Mouse (Mus musculus): ENCODE measurements around the gene Zfp541.

The Zfp541 gene

DNA sequence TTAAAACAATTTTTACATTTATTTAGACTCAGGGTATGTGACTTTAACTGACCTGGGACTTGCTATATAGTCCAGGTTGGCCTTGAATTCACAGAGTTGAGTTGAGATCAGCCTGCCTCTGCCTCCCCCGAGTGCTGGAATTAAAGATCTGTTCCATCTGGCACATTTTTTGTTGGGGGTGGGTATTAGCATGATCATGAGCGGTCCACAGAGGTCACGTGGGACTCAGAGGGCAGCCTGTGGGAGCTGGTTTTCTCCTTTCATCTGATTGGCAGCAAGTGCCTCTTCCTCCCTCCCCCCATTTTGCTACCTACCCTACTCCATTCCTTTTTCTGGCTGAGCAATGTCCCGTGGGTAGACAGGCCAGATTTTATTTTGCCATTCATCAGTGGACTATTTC, 19.0 kb downstream of the Zfp541 start:
- DNase-seq (ENCODE audit: low spot score in 2 of 2): no peak

- DNase-seq (ENCODE audit: low spot score in 2 of 2): no peak
Observed at GRCm38 (mm10) chr7:16083361-16083760, 21.7 kb downstream of the Zfp541 start.

DNA sequence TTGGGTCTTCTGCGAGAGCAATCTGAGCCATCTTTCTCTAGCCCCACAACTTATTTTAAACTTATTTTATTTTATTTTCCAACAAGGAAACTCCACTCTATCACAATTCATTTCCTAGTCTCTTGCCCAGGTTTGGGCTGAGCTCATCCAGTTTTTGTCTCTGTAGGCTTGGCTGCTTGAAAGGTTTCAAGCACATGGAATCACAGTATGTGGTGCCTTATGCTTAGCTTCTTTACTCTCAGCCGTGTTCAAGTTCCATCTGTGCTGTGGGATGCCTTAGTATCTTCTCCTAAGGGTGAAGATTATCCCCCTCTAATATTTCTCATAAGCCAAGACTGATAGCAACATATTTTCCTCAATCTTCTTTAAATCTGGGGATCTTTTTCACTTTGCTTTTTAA, 26.0 kb downstream of the Zfp541 start:
- no peak for DNase-seq (ENCODE audit: low spot score in 2 of 2)

DNA sequence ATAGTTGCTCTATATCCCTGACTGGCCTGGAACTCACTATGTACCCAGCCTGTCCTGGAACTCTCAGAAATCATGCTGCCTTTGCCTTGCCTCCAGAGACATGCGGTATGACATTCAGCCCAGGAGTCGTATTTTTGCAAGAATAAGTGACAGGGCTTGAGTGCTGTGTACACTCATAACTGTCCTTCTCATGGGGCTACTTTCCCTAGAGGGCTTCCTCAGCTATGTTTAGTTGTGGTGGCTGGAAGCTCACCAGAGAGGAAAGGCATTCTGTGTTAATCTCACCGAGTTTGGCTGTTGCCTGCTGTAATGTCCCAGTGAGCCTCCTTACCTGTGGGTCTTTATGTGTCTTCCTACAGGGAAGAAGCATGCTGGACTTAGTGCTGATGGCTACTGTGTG, 33.0 kb downstream of the Zfp541 start:
- no peak for DNase-seq (ENCODE audit: low spot score in 2 of 2)

DNA sequence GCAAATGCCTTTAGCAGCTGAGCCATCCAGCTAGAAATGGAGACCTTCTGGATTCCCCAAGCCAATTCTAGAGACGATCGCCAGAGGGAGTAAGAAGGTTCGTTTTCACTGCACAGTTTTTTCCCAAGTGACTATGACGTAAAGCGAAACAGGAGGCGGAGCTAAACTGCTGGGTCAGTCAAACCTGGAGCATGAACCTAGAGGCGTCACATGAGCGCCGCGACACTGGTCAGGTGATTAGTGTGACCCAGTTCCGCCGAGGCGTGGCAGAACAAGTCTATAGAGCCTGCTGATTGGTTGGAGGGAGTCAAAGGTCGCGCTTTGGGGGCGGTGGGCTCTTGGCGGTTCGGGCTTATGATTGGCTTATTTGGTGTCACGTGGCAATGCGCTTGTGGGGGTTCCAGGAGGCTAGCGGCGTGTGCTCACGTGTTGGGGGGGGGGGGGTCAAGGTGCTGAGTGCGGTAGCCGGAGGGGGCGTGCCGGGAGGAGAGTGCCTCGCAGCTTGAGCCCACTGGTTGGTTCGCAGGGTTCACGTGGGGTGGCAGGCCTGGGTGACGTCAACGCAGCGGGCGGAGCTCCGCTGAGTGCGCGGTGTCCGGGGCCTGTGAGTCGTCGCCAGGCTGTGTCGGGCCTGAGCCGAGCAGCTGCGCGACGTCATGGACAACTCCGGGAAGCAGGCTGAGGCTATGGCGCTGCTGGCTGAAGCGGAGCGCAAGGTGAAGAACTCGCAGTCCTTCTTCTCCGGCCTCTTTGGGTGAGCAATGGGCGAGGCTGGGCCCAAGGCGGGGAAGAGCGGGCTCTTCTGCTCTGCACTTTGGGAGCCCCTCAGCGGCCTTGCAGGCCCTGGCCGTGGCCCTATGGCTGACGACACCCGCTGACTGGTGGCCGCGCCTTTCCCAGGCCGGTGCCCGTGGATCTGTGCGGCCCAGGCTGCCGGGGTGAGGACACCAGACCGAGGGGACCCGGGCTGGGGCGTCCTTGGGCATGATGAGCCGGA, 36.7 kb downstream of the Zfp541 start, which contains the start of gene Napa:
Gene Napa (plus strand): TSS at position 438 of the 997 bp plus-strand sequence.
- peak; percentile 100 for DNase-seq (ENCODE audit: low spot score in 2 of 2)

DNA sequence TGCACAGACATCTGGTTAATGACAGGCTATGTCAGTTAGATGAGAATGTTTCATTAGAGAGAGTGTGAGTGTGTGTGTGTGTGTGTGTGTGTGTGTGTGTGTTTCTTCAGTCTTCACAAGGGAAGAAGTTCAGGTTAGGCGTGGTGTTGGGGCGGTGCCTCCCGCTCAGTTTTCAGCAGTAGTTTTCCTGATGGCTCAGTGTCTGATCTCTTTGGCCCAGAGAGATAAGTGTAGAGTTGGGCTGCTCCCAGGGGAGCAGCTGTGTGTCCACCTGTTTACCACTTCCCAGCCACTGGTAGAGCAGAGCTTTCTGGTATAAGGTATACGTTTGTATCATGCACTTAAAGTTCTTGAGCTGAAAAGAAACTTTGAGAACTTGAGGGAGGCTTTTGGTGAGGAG, 38.3 kb downstream of the Zfp541 start:
- no peak for DNase-seq (ENCODE audit: low spot score in 2 of 2)

DNA sequence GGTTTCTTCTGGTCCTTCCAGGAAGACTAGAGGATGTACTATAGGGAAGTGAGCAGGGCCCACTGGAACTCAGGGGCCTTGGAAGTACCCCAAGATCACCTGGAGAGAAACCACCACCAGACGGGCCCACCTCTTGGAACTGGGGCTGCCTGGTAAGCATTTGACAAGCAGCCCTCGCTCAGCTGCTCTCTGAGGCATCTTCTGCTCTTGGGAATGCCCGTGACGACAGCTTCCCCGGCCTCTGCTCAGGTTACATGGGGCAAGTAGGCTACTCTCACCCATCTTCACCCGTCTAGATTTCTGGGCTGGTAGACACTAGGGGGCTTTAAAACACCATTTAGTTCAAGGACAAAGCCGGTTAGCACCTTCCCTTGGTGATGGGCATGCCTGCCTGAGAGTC, 39.5 kb downstream of the Zfp541 start:
- no peak for DNase-seq (ENCODE audit: low spot score in 2 of 2)

DNA sequence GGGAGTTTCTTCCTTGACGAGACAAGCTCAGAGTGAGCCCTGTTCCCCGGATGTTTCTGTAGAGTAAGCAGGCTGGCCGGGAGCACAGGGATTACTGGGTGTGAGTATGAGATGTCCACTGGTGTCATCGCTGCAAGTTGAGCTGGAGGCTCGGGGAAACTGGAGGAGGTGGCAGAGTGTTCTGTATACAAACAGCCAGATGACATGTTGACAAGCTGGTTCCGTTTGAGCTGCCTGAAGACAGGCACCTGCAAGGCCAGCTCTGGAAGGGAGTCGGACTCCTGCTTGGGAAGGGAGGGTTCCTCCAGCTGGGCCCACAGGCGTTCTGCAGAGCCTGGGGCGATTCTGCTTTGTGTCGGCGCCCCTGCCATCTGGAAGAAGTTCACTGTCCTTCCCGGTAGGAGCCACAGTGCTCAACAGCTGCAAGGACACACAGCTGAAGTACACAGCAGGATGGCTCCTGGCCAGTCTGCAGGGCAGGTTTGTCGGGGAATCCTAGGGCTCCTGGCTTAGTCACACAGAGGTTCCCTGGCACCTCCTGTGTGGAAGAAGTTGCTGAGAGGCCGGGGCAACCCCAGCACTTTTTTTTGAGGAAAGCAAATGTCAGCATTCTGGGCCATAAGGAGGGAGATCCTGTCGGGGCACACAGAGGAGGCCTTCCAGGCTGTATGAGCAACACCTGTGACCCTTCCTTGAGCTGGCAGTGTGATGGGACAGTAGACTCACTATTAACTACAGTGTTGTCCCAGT, 40.3 kb downstream of the Zfp541 start:
- no peak for DNase-seq (ENCODE audit: low spot score in 2 of 2)

- DNase-seq (ENCODE audit: low spot score in 2 of 2): no peak
Observed at GRCm38 (mm10) chr7:16102686-16103226, 41.1 kb downstream of the Zfp541 start.

GRCm38 (mm10) chr7:16103760-16104159, 42.1 kb downstream of the Zfp541 start:
- peak; percentile 79 to 80 for DNase-seq (ENCODE audit: low spot score in 2 of 2)

- DNase-seq (ENCODE audit: low spot score in 2 of 2): no peak
Observed at GRCm38 (mm10) chr7:16104611-16105388, 43.2 kb downstream of the Zfp541 start.

GRCm38 (mm10) chr7:16108886-16109542, 47.4 kb downstream of the Zfp541 start:
- DNase-seq (ENCODE audit: low spot score in 2 of 2): no peak

- DNase-seq (ENCODE audit: low spot score in 2 of 2): no peak
Observed at GRCm38 (mm10) chr7:16110158-16110557, 48.5 kb downstream of the Zfp541 start.

- DNase-seq (ENCODE audit: low spot score in 2 of 2): no peak
Observed at GRCm38 (mm10) chr7:16111284-16112090, 49.9 kb downstream of the Zfp541 start.

- DNase-seq (ENCODE audit: low spot score in 2 of 2): no peak
Observed at GRCm38 (mm10) chr7:16116418-16116817, 54.8 kb downstream of the Zfp541 start.

GRCm38 (mm10) chr7:16117100-16117499, 55.5 kb downstream of the Zfp541 start:
- no peak for DNase-seq (ENCODE audit: low spot score in 2 of 2)

DNA sequence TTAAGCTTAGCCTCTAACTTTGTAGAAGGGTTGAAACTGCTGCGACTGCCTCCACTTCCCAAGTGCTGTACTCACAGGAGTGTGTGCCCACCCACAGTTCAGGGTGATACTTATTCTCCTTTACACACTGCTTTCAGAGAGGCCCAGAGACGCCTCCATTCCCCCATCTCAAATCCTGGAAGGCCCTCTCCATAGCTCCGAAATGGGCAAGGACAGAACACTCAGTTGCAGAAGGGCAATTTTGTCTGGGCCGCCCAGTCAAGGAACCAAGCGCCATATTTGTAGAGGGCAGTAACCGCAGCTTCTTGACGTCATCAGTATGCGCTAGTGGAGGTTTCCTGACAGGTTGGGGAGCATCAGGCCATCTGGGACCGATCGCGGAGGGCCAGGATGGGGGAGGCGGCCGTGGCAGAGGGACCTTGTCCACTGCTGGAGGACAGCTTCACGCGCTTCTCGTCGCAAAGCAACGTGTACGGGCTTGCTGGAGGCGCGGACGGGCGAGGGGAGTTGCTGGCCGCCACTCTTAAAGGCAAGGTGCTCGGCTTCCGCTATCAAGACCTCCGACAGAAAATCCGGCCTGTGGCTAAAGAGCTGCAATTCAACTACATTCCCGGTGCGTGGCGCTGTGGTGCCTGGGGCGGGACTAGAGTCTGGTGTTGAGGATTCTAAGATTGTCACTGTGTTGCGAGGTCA, 58.1 kb downstream of the Zfp541 start, which contains the start of gene Kptn:
Gene Kptn (plus strand): TSS at position 327 of the 693 bp plus-strand sequence.
- peak; percentile 91 to 93 for DNase-seq (ENCODE audit: low spot score in 2 of 2)

GRCm38 (mm10) chr7:16120262-16120600, 58.6 kb downstream of the Zfp541 start:
- DNase-seq (ENCODE audit: low spot score in 2 of 2): no peak

DNA sequence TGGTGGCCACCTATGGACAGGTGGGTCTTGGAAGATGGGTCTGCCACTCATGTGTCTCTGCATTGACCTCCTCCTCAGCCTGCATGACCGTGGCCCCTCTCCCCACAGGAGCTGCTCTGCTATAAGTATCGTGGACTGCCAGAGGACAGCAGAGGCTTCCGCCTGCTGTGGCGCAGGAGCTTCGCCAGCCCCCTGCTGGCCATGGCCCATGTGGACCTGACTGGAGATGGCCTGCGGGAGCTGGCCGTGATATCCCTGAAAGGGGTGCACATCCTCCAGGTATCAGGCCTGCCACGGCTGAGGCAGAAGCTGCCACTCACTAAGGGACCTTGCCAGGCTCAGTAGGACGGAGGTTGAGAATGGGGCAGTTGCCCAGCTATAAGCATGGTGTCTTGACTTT, 64.2 kb downstream of the Zfp541 start:
- DNase-seq (ENCODE audit: low spot score in 2 of 2): no peak

DNA sequence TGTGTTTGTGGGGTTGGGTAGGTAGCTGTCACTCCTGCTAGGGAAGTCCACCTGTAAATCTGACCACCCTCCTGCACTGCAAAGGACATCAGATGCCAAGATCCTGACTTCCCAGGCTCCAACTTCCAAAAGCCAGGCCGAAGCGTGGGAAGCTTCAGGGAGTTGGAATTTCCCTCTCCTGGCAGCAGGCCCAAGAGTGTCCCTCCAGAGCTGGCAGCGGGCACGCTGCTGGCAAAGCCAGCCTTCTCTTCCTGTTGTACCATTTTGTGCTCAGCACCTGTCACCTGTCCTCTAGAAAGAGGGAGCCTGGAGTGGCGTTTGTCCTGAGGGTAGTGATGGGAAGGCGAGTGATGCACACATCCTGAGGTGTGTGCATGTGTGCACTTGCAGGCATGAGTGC, 66.7 kb downstream of the Zfp541 start:
- DNase-seq (ENCODE audit: low spot score in 2 of 2): no peak
